Mouse (Mus musculus) adrenal gland (tissue): ENCODE measurements around the gene C1ql4.

Experiments used
- intact Hi-C: fragments of 180-260 bp; cut with DNase I; formaldehyde crosslinking; loops from one replicate; pipeline ENCODE4 v1.15.1; 2025

C1ql4 gene

GRCm38 (mm10) chr15:99099139-99099556, 11.5 kb upstream of the C1ql4 start:
- intact Hi-C loops = no loop called here

- intact Hi-C loops = no loop called here
These were observed 10.9 kb upstream of the C1ql4 start for GRCm38 (mm10) chr15:99098493-99098861.

GRCm38 (mm10) chr15:99097840-99098492, 10.3 kb upstream of the C1ql4 start:
- intact Hi-C loops = no loop called here

- intact Hi-C loops = no loop called here
These were observed 9.3 kb upstream of the C1ql4 start for GRCm38 (mm10) chr15:99096831-99097500.

- intact Hi-C loops = no loop called here
These were observed 8.6 kb upstream of the C1ql4 start for GRCm38 (mm10) chr15:99096061-99096793.

GRCm38 (mm10) chr15:99095356-99095755, 7.7 kb upstream of the C1ql4 start:
- intact Hi-C loops = no loop called here

- intact Hi-C loops = no loop called here
These were observed 7.1 kb upstream of the C1ql4 start for GRCm38 (mm10) chr15:99094631-99095270.

- intact Hi-C loops = no loop called here
These were observed 6.0 kb upstream of the C1ql4 start for GRCm38 (mm10) chr15:99093291-99094258.

- intact Hi-C loops = no loop called here
These were observed 5.3 kb upstream of the C1ql4 start, which contains the start of gene Dnajc22 for GRCm38 (mm10) chr15:99092870-99093269. Dnajc22 (plus strand) TSS chr15:99093170.

- intact Hi-C loops = loop anchor here (10.0 kb wide), 1 partner anchor 116 kb away; no protein-coding TSS in a partner anchor
These were observed 1.5 kb upstream of the C1ql4 start for GRCm38 (mm10) chr15:99089069-99089468.

GRCm38 (mm10) chr15:99088292-99088691, 675 bp upstream of the C1ql4 start:
- intact Hi-C loops = loop anchor here (10.0 kb wide), 1 partner anchor 117 kb away; no protein-coding TSS in a partner anchor

- intact Hi-C loops = loop anchor here (10.0 kb wide), 1 partner anchor 119 kb away; no protein-coding TSS in a partner anchor
These were observed 1.6 kb downstream of the C1ql4 start for GRCm38 (mm10) chr15:99085997-99086396.

GRCm38 (mm10) chr15:99084618-99085017, 3.0 kb downstream of the C1ql4 start:
- intact Hi-C loops = loop anchor here (10.0 kb wide), 1 partner anchor 120 kb away; no protein-coding TSS in a partner anchor

GRCm38 (mm10) chr15:99083867-99084557, 3.6 kb downstream of the C1ql4 start:
- intact Hi-C loops = loop anchor here (10.0 kb wide), 1 partner anchor 121 kb away; no protein-coding TSS in a partner anchor

GRCm38 (mm10) chr15:99083258-99083657, 4.4 kb downstream of the C1ql4 start:
- intact Hi-C loops = loop anchor here (10.0 kb wide), 1 partner anchor 122 kb away; no protein-coding TSS in a partner anchor

GRCm38 (mm10) chr15:99082840-99083239, 4.8 kb downstream of the C1ql4 start:
- intact Hi-C loops = loop anchor here (10.0 kb wide), 1 partner anchor 122 kb away; no protein-coding TSS in a partner anchor

- intact Hi-C loops = loop anchor here (10.0 kb wide), 1 partner anchor 122 kb away; no protein-coding TSS in a partner anchor
These were observed 5.3 kb downstream of the C1ql4 start for GRCm38 (mm10) chr15:99082322-99082721.

GRCm38 (mm10) chr15:99079804-99080203, 7.8 kb downstream of the C1ql4 start:
- intact Hi-C loops = loop anchor here (10.0 kb wide), 1 partner anchor 125 kb away; no protein-coding TSS in a partner anchor
